Mouse (Mus musculus): ENCODE data around the gene Dnajc4. TPM values are rescaled to one million over a fixed set of nuclear protein-coding genes. Genes with fewer than 3 reads are reported as not detected.
A peak's percentile ranks its signal among the peaks of the same experiment; 100 is the strongest.

Gene Dnajc4
- total RNA-seq, 2 experiments from 2014 or later: 21.4 to 23.0 TPM

- no peak for ATAC-seq (ENCODE audit: poor library complexity, severe bottlenecking)
These were observed 16.5 kb downstream of the Dnajc4 start, which contains the start of gene Plcb3 for GRCm38 (mm10) chr19:6975537-6976521. TSS of gene Plcb3 (minus strand) at chr19:6976470.

GRCm38 (mm10) chr19:6974211-6975205 is 17.9 kb downstream of the Dnajc4 start, which contains the start of gene Ppp1r14b:
TSS of gene Ppp1r14b (plus strand) at chr19:6974968.
- peak; percentile 63 for ATAC-seq (ENCODE audit: poor library complexity, severe bottlenecking)

GRCm38 (mm10) chr19:6973581-6974190 is 18.7 kb downstream of the Dnajc4 start:
- ATAC-seq (ENCODE audit: poor library complexity, severe bottlenecking): no peak

- ATAC-seq (ENCODE audit: poor library complexity, severe bottlenecking): no peak
These were observed 20.0 kb downstream of the Dnajc4 start for GRCm38 (mm10) chr19:6972247-6972917.

- ATAC-seq (ENCODE audit: poor library complexity, severe bottlenecking): no peak
These were observed 20.7 kb downstream of the Dnajc4 start for GRCm38 (mm10) chr19:6971644-6972043.

GRCm38 (mm10) chr19:6970460-6971085 is 21.8 kb downstream of the Dnajc4 start:
- no peak for ATAC-seq (ENCODE audit: poor library complexity, severe bottlenecking)

- ATAC-seq (ENCODE audit: poor library complexity, severe bottlenecking): peak; percentile 77
These were observed 22.5 kb downstream of the Dnajc4 start for GRCm38 (mm10) chr19:6969665-6970381.

GRCm38 (mm10) chr19:6969291-6969664 is 23.1 kb downstream of the Dnajc4 start:
- ATAC-seq (ENCODE audit: poor library complexity, severe bottlenecking): no peak

GRCm38 (mm10) chr19:6968491-6969271 is 23.7 kb downstream of the Dnajc4 start:
- no peak for ATAC-seq (ENCODE audit: poor library complexity, severe bottlenecking)

- ATAC-seq (ENCODE audit: poor library complexity, severe bottlenecking): no peak
These were observed 35.9 kb downstream of the Dnajc4 start for GRCm38 (mm10) chr19:6956461-6956860.

- peak; percentile 16; the same call in 1 of the 2 replicates for ATAC-seq (ENCODE audit: poor library complexity, severe bottlenecking)
These were observed 36.9 kb downstream of the Dnajc4 start for GRCm38 (mm10) chr19:6955424-6955823.

GRCm38 (mm10) chr19:6954046-6954445 is 38.3 kb downstream of the Dnajc4 start:
- no peak for ATAC-seq (ENCODE audit: poor library complexity, severe bottlenecking)

- no peak for ATAC-seq (ENCODE audit: poor library complexity, severe bottlenecking)
These were observed 39.7 kb downstream of the Dnajc4 start for GRCm38 (mm10) chr19:6952712-6953037.

GRCm38 (mm10) chr19:6951994-6952711 is 40.2 kb downstream of the Dnajc4 start:
- ATAC-seq (ENCODE audit: poor library complexity, severe bottlenecking): peak; percentile 24

- peak; percentile 73 for ATAC-seq (ENCODE audit: poor library complexity, severe bottlenecking)
These were observed 40.9 kb downstream of the Dnajc4 start for GRCm38 (mm10) chr19:6951381-6951968.

GRCm38 (mm10) chr19:6950613-6951153 is 41.7 kb downstream of the Dnajc4 start:
- 0 out of 2 replicates have a peak, but pooled peaks have one; percentile 14 for ATAC-seq (ENCODE audit: poor library complexity, severe bottlenecking)

GRCm38 (mm10) chr19:6949951-6950350 is 42.4 kb downstream of the Dnajc4 start:
- ATAC-seq (ENCODE audit: poor library complexity, severe bottlenecking): no peak
